Mouse (Mus musculus): ENCODE data around the gene Dnajc22.

Gene Dnajc22

DNA sequence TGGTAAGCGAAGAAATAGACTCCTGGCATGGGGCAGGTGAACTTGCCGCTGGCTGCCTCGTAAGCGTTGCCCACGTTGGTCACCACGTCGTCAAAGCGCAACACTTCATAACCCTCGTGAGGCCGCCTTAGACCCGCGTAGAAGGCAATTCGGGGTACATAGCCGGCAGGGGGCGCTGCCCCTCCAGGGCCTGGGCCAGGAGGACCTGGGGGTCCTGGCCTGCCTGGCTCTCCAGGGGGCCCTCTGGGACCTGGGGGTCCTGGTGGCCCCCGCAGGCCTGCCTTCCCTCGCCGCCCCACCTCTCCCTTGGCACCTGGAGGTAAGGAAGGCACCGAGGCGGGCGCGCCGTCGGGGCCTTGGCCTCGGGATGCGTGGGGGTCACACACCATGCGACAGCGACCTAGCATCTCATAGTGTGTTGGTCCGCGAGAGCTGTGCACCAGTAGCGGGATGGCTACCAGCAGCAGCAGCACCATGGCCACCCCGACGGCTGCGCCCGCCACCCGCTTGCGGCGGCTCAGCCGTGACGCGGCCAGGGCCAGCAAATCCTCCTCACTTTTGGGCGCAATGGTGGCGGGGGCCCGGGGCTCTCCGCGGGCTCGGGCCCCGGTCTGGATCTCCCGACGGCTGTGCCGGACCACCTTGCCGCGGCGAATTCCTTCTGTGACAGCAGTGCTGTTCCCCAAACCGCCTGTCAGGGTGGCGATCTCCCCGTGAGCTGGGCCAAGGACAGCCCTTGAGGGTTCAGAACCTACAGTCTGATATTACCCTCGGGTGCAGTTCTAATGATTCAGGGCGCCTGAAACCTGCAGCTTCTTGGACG lies 5.5 kb upstream of the Dnajc22 start, which contains the start of gene C1ql4:
C1ql4 (minus strand) TSS at position 565 of the 823 bp plus-strand sequence.
- peak; percentile 62 for DNase-seq (ENCODE audit: low read depth)

DNA sequence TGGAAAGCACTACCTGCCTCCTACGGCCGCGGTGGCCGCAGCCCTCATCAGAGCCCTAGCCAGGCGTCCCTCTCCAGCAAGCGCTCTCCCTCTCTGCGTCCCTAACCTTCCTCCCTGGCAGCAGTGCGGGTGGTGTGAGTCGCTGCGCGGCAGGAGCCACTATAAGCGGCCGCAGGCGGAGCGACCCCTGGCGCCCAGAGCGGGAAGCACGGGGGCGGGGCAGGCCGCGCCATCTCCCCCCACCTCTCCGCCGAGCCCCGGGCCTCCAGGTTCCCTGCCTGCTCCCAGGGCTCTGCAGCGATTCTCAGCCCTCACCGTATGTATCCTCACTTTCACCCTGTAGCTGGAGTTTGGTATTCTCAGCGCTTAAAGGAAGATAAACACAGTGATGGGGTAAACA lies 4.7 kb upstream of the Dnajc22 start:
- DNase-seq (ENCODE audit: low read depth), result peak; percentile 91

- no peak for DNase-seq (ENCODE audit: low read depth)
Measured at GRCm38 (mm10) chr15:99089069-99089468, 3.9 kb upstream of the Dnajc22 start.

GRCm38 (mm10) chr15:99093291-99094258 lies 605 bp downstream of the Dnajc22 start:
- peak; percentile 58 for DNase-seq (ENCODE audit: low read depth)

- DNase-seq (ENCODE audit: low read depth), result no peak
Measured at GRCm38 (mm10) chr15:99094631-99095270, 1.8 kb downstream of the Dnajc22 start.

- peak; percentile 27 for DNase-seq (ENCODE audit: low read depth)
Measured at GRCm38 (mm10) chr15:99095356-99095755, 2.4 kb downstream of the Dnajc22 start.

- DNase-seq (ENCODE audit: low read depth), result no peak
Measured at GRCm38 (mm10) chr15:99096061-99096793, 3.3 kb downstream of the Dnajc22 start.

DNA sequence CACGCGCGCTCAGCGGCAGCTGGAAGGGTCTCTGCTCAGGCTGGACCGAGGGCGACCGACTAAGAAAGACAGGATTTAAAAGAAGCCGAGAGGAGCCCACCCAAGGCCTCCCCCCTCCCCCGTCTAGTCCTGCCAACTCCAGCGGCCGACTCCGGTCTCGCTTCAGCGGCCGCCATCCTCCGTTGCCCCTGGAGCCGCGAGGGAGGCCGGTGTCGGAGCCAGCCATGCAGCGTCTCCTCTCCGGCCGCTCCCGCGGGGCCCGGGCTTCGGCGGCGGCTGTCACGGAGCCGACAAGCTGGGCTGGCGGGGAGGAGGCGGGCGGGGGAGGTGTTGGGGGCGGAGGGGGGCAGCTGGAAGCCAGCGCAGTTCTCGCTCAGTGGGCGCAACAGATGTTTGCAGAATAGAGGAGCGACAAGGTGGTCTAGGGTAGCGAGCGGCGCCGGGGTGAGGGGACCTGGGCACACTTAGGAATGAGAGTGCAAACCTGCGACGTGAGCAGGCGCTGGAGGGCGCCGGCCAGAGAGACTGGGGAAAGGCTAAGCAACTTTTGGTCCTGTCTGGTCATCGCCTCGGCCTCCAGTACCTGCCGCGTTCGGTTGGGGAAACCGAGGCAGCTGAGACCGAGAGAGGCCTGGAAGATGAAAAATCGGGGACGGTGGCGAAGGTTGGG lies 4.0 kb downstream of the Dnajc22 start:
- peak; percentile 32 for DNase-seq (ENCODE audit: low read depth)

GRCm38 (mm10) chr15:99097840-99098492 lies 5.0 kb downstream of the Dnajc22 start:
- DNase-seq (ENCODE audit: low read depth), result no peak

DNA sequence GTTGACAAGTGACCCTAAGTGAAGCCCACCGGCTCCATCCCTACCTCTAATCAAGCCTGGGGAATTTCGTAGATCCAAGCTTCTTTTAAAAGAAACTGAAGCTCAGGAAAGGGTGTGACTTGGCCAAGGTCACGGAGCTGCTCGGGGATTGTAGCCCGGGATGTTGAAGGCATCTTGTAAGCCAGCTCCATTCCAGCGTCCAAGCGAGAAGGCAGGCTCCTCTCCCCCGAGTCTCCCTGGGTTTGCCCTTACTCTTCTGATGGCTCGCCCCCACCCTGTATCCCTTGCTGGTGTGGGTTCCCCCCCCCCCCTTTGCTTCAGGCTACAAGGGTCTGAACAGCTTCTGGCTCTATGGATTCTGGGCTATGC lies 5.5 kb downstream of the Dnajc22 start:
- DNase-seq (ENCODE audit: low read depth), result no peak

DNA sequence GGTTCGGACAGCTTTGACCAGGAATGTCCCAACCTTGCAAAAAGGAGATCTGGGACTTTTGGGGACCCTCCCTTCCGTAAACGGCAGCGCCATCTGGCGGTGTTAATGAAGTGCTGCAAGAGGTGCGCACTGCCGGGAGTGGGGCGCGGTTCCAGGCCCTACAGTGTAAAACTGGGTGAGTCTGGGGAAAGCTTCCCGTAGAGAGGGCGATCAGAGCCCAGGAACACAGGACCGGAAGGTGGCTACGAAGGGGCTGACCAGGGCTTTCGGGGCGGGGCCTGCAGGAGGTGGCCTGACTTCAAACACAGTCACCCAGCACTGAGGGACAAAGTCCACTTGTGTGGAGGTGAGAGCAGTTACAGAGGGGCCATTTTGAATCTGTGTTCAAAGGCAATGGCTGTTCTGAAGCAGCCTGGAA lies 6.2 kb downstream of the Dnajc22 start:
- peak; percentile 65 for DNase-seq (ENCODE audit: low read depth)

DNA sequence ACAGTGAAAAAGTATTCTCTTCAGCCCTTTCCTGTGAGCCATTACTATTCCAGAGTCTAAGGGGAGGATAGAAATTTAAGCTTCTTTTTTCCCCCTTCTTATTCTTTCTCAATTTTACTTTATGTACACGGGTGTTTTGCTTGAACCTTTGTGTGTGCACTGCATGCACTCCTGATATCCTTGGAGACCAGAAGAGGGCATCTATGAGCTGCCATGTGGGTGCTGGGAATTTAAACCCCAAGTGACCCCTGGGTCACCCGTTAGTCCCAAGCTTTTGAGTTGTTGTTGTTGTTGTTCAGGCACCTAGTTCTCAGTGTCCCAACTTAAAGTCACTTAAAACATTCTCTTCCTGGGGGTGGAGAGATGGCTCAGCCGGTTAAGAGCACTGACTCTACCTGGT lies 7.0 kb downstream of the Dnajc22 start:
- no peak for DNase-seq (ENCODE audit: low read depth)

- DNase-seq (ENCODE audit: low read depth), result no peak
Measured at GRCm38 (mm10) chr15:99105238-99105637, 12.3 kb downstream of the Dnajc22 start.

DNA sequence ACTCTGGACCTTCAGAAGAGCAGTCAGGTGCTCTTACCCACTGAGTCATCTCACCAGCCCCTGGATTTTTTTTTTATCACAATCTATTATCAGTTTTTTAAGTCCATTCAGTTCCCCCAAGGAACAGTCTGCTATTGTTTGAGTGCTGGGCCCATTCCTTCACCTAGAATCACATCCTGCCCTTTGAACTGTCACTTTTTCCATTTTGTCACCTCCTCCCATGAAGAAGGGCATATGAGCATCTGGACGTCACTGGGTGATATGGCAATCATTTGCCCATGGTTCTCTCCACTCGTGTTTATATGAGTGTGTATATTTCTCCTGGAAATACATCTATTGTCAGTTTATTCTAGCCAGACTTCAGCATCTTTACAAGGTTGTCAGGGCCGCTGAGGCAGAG lies 14.9 kb downstream of the Dnajc22 start:
- peak; percentile 61 for DNase-seq (ENCODE audit: low read depth)

DNA sequence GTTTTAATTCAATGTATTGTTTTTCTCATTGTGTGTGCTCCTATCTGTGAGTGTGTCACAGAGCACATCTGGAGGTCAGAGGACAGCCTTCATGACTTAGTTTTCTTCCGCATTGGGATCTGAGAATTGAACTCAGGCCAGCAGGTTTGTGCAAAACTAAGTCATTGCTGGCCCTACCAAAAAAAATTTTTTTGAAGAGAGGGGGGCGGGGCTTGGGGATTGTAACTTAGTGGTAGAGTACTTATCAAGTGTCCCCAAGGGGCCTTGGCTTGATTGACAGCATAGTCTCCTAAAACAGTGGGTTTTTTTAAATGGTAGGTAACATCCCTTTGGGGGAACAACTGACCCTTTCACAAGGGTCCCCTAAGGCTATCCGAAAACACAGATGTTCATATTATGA lies 18.2 kb downstream of the Dnajc22 start:
- no peak for DNase-seq (ENCODE audit: low read depth)

DNA sequence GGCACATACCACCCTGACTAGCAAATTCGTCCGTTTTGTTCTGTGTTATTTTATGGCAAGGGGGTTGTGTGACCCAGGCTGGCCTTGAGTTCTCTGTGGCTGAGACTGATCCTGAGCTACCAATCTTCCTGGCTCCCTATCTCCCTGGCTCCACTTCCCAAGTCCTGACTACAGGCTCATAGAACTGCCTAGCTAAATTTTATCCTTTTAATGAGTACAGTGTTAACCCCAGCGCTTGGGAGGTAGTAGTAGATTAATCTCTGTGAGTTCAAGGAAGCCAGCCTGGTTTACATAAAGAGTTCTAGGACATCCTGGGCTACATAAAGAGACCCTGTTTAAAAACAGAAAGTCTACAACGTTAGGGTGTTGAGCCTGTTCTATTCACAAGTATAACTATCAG lies 18.8 kb downstream of the Dnajc22 start:
- DNase-seq (ENCODE audit: low read depth), result no peak

GRCm38 (mm10) chr15:99112843-99113395 lies 19.9 kb downstream of the Dnajc22 start:
- no peak for DNase-seq (ENCODE audit: low read depth)

GRCm38 (mm10) chr15:99113396-99113975 lies 20.5 kb downstream of the Dnajc22 start:
- DNase-seq (ENCODE audit: low read depth), result peak; percentile 42

DNA sequence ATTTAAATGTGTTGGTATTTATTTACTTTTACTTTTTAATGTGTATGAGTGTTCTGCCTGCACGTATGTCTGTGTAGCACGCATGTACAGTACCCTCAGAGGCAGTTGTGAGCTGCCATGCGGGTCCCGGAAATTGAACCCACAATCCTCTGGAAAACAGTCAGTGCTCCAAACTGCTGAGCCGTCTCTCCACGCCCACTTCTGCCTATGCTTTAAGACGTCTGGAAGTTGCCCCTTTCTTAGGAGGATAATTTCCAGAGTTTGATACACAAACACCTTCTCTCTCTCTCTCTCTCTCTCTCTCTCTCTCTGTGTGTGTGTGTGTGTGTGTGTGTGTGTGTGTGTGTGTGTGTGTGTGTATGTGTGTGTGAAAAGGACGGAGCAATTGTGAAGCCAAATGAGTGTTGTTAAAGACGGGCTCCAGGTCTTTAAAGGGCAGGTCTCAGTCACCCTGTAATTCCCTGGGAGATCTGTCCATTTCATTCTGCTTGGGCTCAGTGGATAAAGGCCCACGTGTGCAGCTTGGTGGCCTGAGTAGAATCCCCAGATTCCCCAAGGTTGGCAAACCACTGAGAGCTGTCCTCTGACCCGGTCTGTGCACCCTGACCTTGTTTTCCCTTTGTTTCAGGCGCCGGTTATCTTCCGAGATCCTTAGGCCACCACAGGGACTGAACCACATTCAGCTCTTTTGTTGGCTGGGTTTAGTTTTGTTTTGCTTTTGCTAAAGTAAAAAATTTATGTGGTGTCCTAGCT lies 21.5 kb downstream of the Dnajc22 start:
- no peak for DNase-seq (ENCODE audit: low read depth)
